Mouse (Mus musculus): ENCODE data around the gene Neurl3. TPM values are rescaled to one million over a fixed set of nuclear protein-coding genes. Genes with fewer than 3 reads are reported as not detected.

Gene Neurl3
- polyA plus RNA-seq, 1 experiment from 2014 or later = 0.41 TPM

- Histone ChIP-seq H3K27ac (ENCODE audit: low read length) (no peak overlapping the region), H3K9ac (replicated peaks; ENCODE audit: low read depth, low read length) (peak overlapping the region; percentile 68; the same call in 1 of the 2 replicates), H3K4me2 (ENCODE audit: low read length) (peak overlapping the region; percentile 75), H3K27me3 (replicated peaks; ENCODE audit: control insufficient read depth, insufficient read depth, low read length) (peaks cover 4% of the 10 kb centered on the region; the same call in 1 of the 2 replicates), H3K9me3 (ENCODE audit: control insufficient read depth, low read length) (no peaks in the 10 kb centered on the region), H3K4me1 (replicated peaks; ENCODE audit: control insufficient read depth, insufficient read depth, low read length) (peaks cover 14% of the 10 kb centered on the region), H3K4me3 (replicated peaks; ENCODE audit: low read length) (peak overlapping the region; percentile 74), H3K36me3 (ENCODE audit: control insufficient read depth, insufficient read depth) (no peaks in the 10 kb centered on the region)
- ATAC-seq = no peak
- 5% methylated on average over 12 of the region's 12 CpGs for WGBS
These were observed 34.0 kb upstream of the Neurl3 start for GRCm38 (mm10) chr1:36308451-36308901.

DNA sequence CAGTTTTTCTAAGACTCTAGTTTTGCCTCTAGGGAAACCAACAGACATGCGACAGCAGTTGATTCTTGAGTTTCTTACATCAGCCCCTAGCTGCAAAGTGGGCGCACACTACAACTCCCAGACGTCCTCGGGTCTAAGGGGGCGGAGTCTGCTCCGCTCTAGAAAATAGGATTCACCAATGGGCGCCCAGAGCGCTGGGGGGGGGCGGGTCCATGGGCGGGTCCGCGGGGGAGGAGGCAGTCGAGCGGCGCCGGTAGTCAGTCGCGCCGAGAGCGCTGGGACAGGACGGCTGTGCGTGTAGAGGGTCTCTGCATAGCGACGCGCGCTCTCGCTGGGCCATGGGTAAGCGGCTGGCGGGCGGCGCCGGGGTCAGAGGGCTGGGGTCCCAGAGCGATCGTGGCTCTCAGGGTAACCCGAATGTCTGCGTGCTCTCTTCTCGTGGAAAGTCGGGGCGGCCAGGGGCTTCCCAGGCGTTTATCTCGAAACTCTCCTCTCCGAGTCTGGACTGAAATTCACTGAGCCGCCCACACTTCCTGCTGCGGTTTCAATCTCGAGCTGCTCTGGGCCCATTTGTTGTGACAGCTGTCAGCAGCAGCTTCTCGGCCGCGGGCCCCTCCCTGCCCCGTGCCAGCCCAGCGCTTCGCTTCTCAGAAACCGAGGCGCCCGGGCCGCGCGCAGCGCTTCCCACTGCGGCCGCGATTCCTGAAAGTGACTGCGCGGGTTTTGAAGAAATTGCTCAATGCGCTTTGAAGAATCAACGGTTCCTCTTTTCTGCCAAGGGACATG is 33.2 kb upstream of the Neurl3 start, which contains the start of gene Arid5a:
Gene Arid5a, plus strand, starts transcription at position 239 of the 786 bp plus-strand sequence.
- H3K27ac ChIP-seq (ENCODE audit: low read length) = no peak within 1 kb of the TSS
- H3K27me3 ChIP-seq (replicated peaks; ENCODE audit: control insufficient read depth, insufficient read depth, low read length) = peaks cover 4% of the 10 kb centered on the region
- H3K4me2 ChIP-seq (ENCODE audit: low read length) = peak within 1 kb of the TSS; percentile 75
- ATAC-seq = peak; percentile 92
- H3K4me3 ChIP-seq (replicated peaks; ENCODE audit: low read length) = peak within 1 kb of the TSS; percentile 74
- H3K36me3 ChIP-seq (ENCODE audit: control insufficient read depth, insufficient read depth) = no peaks in the 10 kb centered on the region
- H3K9me3 ChIP-seq (ENCODE audit: control insufficient read depth, low read length) = no peaks in the 10 kb centered on the region
- peaks cover 20% of the 10 kb centered on the region for H3K4me1 ChIP-seq (replicated peaks; ENCODE audit: control insufficient read depth, insufficient read depth, low read length)
- H3K9ac ChIP-seq (replicated peaks; ENCODE audit: low read depth, low read length) = peak within 1 kb of the TSS; percentile 68
- under 1% methylated on average over 64 of the region's 65 CpGs for WGBS

DNA sequence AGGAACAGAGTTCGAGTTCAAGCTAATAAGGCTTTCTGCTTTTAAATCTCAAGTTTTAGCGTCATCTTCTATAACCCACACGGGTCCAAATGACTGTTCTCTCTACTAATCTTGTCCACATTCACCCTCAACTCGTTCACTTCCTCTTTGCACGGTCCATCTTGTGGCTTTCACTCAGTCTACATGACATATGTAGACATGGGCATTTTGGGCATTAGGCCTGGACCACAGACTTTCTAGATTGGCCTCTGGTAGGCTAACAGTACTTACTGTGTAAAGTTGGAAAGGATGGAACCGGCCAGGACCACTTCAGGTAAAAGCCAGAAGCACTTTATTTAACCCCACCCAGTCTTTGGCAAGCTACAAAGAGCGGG is 32.6 kb upstream of the Neurl3 start:
- no peaks in the 10 kb centered on the region for H3K9me3 ChIP-seq (ENCODE audit: control insufficient read depth, low read length)
- H3K4me3 ChIP-seq (replicated peaks; ENCODE audit: low read length) = no peak overlapping the region
- no peak overlapping the region for H3K9ac ChIP-seq (replicated peaks; ENCODE audit: low read depth, low read length)
- no peaks in the 10 kb centered on the region for H3K36me3 ChIP-seq (ENCODE audit: control insufficient read depth, insufficient read depth)
- ATAC-seq = no peak
- no peak overlapping the region for H3K4me2 ChIP-seq (ENCODE audit: low read length)
- peaks cover 21% of the 10 kb centered on the region for H3K4me1 ChIP-seq (replicated peaks; ENCODE audit: control insufficient read depth, insufficient read depth, low read length)
- 67% methylated on average over 7 of the region's 7 CpGs for WGBS
- peaks cover 4% of the 10 kb centered on the region for H3K27me3 ChIP-seq (replicated peaks; ENCODE audit: control insufficient read depth, insufficient read depth, low read length)
- no peak overlapping the region for H3K27ac ChIP-seq (ENCODE audit: low read length)

GRCm38 (mm10) chr1:36306120-36306519 is 31.6 kb upstream of the Neurl3 start:
- H3K4me1 ChIP-seq (replicated peaks; ENCODE audit: control insufficient read depth, insufficient read depth, low read length) = peaks cover 21% of the 10 kb centered on the region
- no peak overlapping the region for H3K4me3 ChIP-seq (replicated peaks; ENCODE audit: low read length)
- no peak overlapping the region for H3K27ac ChIP-seq (ENCODE audit: low read length)
- 76% methylated on average over 6 of the region's 6 CpGs for WGBS
- no peak for ATAC-seq
- H3K27me3 ChIP-seq (replicated peaks; ENCODE audit: control insufficient read depth, insufficient read depth, low read length) = peaks cover 4% of the 10 kb centered on the region
- H3K4me2 ChIP-seq (ENCODE audit: low read length) = no peak overlapping the region
- no peaks in the 10 kb centered on the region for H3K36me3 ChIP-seq (ENCODE audit: control insufficient read depth, insufficient read depth)
- no peaks in the 10 kb centered on the region for H3K9me3 ChIP-seq (ENCODE audit: control insufficient read depth, low read length)
- no peak overlapping the region for H3K9ac ChIP-seq (replicated peaks; ENCODE audit: low read depth, low read length)

GRCm38 (mm10) chr1:36304764-36305163 is 30.3 kb upstream of the Neurl3 start:
- no peak overlapping the region for H3K9ac ChIP-seq (replicated peaks; ENCODE audit: low read depth, low read length)
- H3K36me3 ChIP-seq (ENCODE audit: control insufficient read depth, insufficient read depth) = no peaks in the 10 kb centered on the region
- no peak overlapping the region for H3K27ac ChIP-seq (ENCODE audit: low read length)
- peaks cover 21% of the 10 kb centered on the region for H3K4me1 ChIP-seq (replicated peaks; ENCODE audit: control insufficient read depth, insufficient read depth, low read length)
- H3K27me3 ChIP-seq (replicated peaks; ENCODE audit: control insufficient read depth, insufficient read depth, low read length) = peaks cover 4% of the 10 kb centered on the region
- no peak for ATAC-seq
- H3K4me3 ChIP-seq (replicated peaks; ENCODE audit: low read length) = no peak overlapping the region
- 71% methylated on average over 7 of the region's 7 CpGs for WGBS
- no peaks in the 10 kb centered on the region for H3K9me3 ChIP-seq (ENCODE audit: control insufficient read depth, low read length)
- no peak overlapping the region for H3K4me2 ChIP-seq (ENCODE audit: low read length)

- 9% methylated on average over 30 of the region's 30 CpGs for WGBS
- peak overlapping the region; percentile 74 for H3K4me2 ChIP-seq (ENCODE audit: low read length)
These were observed 29.2 kb upstream of the Neurl3 start for GRCm38 (mm10) chr1:36303381-36304320.

DNA sequence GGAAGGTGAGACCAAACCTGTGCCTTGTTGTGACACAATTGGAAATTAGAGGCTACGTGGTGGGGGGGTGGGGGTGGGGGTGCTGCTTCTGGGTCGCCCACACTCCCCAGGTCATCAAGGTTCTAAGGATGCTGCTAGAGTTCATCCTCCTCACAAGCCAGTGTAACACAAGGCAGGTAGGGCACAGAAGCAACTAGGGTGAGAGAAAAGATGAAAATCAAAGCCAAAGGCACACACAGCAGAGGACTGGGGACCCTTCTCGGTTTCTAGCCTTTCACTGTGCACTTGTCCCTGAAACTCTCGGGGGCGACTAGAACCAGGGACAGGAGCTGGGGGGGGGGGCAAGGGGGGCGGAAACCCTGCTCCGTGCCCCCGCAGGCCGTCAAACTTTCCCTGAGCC is 28.5 kb upstream of the Neurl3 start:
- 0 out of 2 replicates have a peak, but pooled peaks have one; percentile 0 for ATAC-seq
- peak overlapping the region; percentile 79 for H3K27ac ChIP-seq (ENCODE audit: low read length)
- H3K4me3 ChIP-seq (replicated peaks; ENCODE audit: low read length) = peak overlapping the region; percentile 49
- H3K27me3 ChIP-seq (replicated peaks; ENCODE audit: control insufficient read depth, insufficient read depth, low read length) = peaks cover 3% of the 10 kb centered on the region
- peaks cover 7% of the 10 kb centered on the region for H3K4me1 ChIP-seq (replicated peaks; ENCODE audit: control insufficient read depth, insufficient read depth, low read length)
- no peaks in the 10 kb centered on the region for H3K9me3 ChIP-seq (ENCODE audit: control insufficient read depth, low read length)
- H3K4me2 ChIP-seq (ENCODE audit: low read length) = peak overlapping the region; percentile 74
- H3K9ac ChIP-seq (replicated peaks; ENCODE audit: low read depth, low read length) = peak overlapping the region; percentile 62
- 18% methylated on average over 9 of the region's 9 CpGs for WGBS
- H3K36me3 ChIP-seq (ENCODE audit: control insufficient read depth, insufficient read depth) = no peaks in the 10 kb centered on the region

More at GRCm38 (mm10) chr1:36303381-36304320, 29.2 kb upstream of the Neurl3 start:
- Histone ChIP-seq H3K4me3 (replicated peaks; ENCODE audit: low read length) (peak overlapping the region; percentile 49), H3K9ac (replicated peaks; ENCODE audit: low read depth, low read length) (peak overlapping the region; percentile 62), H3K36me3 (ENCODE audit: control insufficient read depth, insufficient read depth) (no peaks in the 10 kb centered on the region), H3K9me3 (ENCODE audit: control insufficient read depth, low read length) (no peaks in the 10 kb centered on the region), H3K27me3 (replicated peaks; ENCODE audit: control insufficient read depth, insufficient read depth, low read length) (peaks cover 5% of the 10 kb centered on the region), H3K4me1 (replicated peaks; ENCODE audit: control insufficient read depth, insufficient read depth, low read length) (peaks cover 14% of the 10 kb centered on the region), H3K27ac (ENCODE audit: low read length) (peak overlapping the region; percentile 79)
- peak; percentile 67 for ATAC-seq

DNA sequence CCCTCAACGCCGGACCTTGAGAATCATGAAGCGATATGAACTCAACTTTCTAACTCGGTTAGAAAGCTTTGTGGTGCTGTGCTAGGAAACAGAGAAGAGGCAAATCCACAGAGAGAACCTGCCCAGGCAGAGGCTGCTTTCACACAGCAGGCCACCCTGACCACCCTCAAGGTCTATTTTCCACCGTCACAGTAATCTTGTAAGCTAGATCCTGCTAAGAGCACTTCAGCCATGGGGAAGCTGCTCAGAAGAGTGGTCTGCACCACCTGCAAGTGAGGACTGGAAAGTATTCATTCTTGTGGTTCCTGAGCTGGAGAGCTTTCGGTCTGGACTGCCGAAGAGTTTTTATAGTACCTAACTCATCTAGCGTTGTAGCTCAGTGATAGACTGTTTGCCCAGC is 27.8 kb upstream of the Neurl3 start:
- Histone ChIP-seq H3K9ac (replicated peaks; ENCODE audit: low read depth, low read length) (no peak overlapping the region), H3K36me3 (ENCODE audit: control insufficient read depth, insufficient read depth) (no peaks in the 10 kb centered on the region), H3K27ac (ENCODE audit: low read length) (no peak overlapping the region), H3K4me1 (replicated peaks; ENCODE audit: control insufficient read depth, insufficient read depth, low read length) (peaks cover 7% of the 10 kb centered on the region), H3K4me2 (ENCODE audit: low read length) (no peak overlapping the region), H3K27me3 (replicated peaks; ENCODE audit: control insufficient read depth, insufficient read depth, low read length) (peaks cover 3% of the 10 kb centered on the region), H3K4me3 (replicated peaks; ENCODE audit: low read length) (no peak overlapping the region), H3K9me3 (ENCODE audit: control insufficient read depth, low read length) (no peaks in the 10 kb centered on the region)
- no peak for ATAC-seq
- WGBS = 81% methylated on average over 8 of the region's 8 CpGs

- no peak overlapping the region for H3K9ac ChIP-seq (replicated peaks; ENCODE audit: low read depth, low read length)
- no peaks in the 10 kb centered on the region for H3K36me3 ChIP-seq (ENCODE audit: control insufficient read depth, insufficient read depth)
- H3K4me3 ChIP-seq (replicated peaks; ENCODE audit: low read length) = no peak overlapping the region
- H3K27me3 ChIP-seq (replicated peaks; ENCODE audit: control insufficient read depth, insufficient read depth, low read length) = peaks cover 3% of the 10 kb centered on the region
- WGBS = 87% methylated on average over 6 of the region's 6 CpGs
- ATAC-seq = no peak
- no peaks in the 10 kb centered on the region for H3K9me3 ChIP-seq (ENCODE audit: control insufficient read depth, low read length)
- H3K27ac ChIP-seq (ENCODE audit: low read length) = no peak overlapping the region
- peaks cover 7% of the 10 kb centered on the region for H3K4me1 ChIP-seq (replicated peaks; ENCODE audit: control insufficient read depth, insufficient read depth, low read length)
- H3K4me2 ChIP-seq (ENCODE audit: low read length) = no peak overlapping the region
These were observed 26.0 kb upstream of the Neurl3 start for GRCm38 (mm10) chr1:36300486-36300885.

All from forebrain, embryonic 16.5 days (tissue).